Mouse (Mus musculus) brown adipose tissue, adult 24 weeks (tissue): ENCODE results near the gene Mmp15. TPM values are rescaled to one million over a fixed set of nuclear protein-coding genes. Genes with fewer than 3 reads are reported as not detected.

ENCODE experiments used
- H3K27ac ChIP-seq: fragments of 200-500 bp; replicated peaks from 2 replicates; pipeline ENCODE4 v1.5.1; 2012; ENCODE audit warnings: low read depth, mild to moderate bottlenecking, low read length
- H3K4me1 ChIP-seq: fragments of 200-500 bp; 2 replicates; pipeline ENCODE4 v1.6.1; 2012; ENCODE audit warnings: low read length, mixed read lengths; ENCODE audit not compliant: control insufficient read depth, insufficient read depth, insufficient read length
- H3K4me3 ChIP-seq: fragments of 200-500 bp; 2 replicates; pipeline ENCODE4 v1.5.1; 2012; ENCODE audit warnings: low read depth, mild to moderate bottlenecking, low read length, moderate library complexity; ENCODE audit not compliant: insufficient read depth
- polyA plus RNA-seq: library from polyadenylated mRNA; stranded (reverse); fragments of >200 nt; gene quantifications from 2 replicates; pipeline ENCODE4 v1.2.4, GENCODE M21; 2012; ENCODE audit not compliant: missing spikeins, insufficient read depth, insufficient read length

Mmp15 gene
- 6.1 and 6.5 TPM in 2 replicates for polyA plus RNA-seq

DNA sequence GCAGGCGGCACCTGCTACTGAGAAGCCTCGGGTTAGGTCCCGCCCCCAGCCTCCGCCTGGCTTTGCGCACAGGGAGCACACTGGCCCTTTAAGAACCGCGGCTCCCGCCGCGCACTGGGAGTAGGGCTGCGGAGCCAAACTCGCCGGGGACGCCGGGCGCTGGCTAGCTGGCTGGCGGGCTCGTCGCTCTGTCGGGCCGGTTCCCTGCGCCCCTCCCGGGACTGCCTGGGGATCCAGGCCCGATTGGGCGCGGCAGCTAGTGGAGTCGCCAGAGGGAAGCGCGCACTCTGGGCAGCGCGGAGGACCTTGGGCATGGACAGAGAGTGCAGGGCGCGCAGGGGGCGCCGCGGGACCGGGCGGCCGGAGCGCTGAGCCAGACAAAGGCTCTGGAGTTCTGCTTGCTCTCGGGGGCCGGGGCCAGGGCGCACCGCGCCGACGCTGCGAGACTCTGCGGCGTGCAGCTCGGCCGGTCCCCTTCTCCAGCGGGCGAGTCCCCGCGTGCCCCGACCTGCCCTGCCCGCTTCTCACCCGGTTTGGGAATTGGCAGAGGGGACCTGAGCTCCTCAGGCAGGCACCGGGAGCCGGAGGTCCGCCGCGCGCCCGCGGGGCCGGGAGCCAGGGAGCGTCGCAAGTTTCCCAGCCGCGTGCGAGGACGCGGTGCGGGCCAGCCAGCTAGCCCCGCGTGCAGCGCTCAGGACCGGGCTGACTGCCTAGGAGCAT, at the start of gene Mmp15:
TSS of gene Mmp15 (plus strand) at position 118 of the 720 bp plus-strand sequence.
- Histone ChIP-seq H3K4me1 (peaks cover 26% of the 10 kb centered on the region), H3K4me3 (peak within 1 kb of the TSS; percentile 85), H3K27ac (peak within 1 kb of the TSS; percentile 80)

DNA sequence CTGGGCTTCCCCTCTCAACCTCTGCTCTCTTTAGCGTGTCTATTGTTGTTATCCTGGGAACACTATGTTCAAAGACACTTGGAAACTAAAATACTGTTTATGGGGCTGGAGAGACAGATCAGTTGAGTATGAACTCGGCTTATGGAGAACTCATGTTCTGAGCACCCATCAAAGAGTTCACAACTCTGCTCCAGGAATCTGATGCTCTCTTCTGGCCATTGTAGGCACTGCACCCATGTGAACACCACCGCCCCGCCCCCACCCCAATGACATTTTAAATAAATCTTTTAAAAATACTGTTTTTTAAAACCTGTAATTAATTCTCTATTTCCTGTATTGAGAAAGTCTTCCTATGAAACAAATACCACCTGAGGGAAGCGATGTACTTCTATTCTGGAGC, 49.7 kb upstream of the Mmp15 start:
- H3K4me1 ChIP-seq, result no peaks in the 10 kb centered on the region
- no peak overlapping the region for H3K27ac ChIP-seq
- no peak overlapping the region for H3K4me3 ChIP-seq

DNA sequence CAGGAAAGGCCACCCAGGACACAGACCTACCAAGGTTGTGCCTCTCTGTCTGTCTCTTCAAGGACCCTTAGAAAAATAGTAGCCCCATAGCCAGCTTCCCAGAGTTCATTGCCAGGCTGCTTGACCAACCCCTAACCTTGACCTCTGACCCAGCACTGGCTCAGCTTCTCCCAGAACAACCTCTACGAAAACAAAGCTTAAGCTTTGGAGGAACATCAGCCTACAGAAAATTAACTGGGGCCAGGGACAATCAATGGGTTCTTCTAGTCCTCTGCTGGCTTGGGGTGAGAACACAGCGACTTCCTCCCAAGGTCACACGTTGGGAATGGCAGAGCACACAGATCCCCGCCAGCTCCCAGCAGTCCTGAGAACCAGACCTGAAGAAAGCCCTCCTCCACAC, 46.5 kb upstream of the Mmp15 start:
- Histone ChIP-seq H3K27ac (no peak overlapping the region), H3K4me1 (no peaks in the 10 kb centered on the region), H3K4me3 (no peak overlapping the region)

DNA sequence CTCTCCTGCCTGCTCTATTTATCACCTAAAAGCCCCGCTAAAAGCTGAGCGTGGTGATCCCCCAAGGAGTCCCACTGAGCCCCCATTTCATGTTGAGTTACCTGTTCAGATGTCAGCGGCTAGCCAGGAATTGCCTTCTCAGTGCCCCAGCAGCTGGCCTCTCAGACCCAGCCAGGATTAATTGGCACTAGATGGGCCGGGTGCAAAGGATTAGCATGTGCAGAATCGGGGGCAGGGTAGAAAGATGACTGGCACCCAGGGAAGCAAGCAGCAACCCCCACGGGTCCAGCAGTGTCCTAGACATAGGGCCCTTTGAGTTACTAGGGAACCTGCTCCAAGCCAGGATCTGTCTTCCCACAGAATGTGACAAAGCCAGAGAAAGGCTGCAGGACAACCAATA, 45.6 kb upstream of the Mmp15 start, which contains the start of gene Cngb1:
TSS of gene Cngb1 (minus strand) at position 155 of the 400 bp plus-strand sequence.
- no peak within 1 kb of the TSS for H3K4me3 ChIP-seq
- no peak within 1 kb of the TSS for H3K27ac ChIP-seq
- H3K4me1 ChIP-seq, result no peaks in the 10 kb centered on the region

DNA sequence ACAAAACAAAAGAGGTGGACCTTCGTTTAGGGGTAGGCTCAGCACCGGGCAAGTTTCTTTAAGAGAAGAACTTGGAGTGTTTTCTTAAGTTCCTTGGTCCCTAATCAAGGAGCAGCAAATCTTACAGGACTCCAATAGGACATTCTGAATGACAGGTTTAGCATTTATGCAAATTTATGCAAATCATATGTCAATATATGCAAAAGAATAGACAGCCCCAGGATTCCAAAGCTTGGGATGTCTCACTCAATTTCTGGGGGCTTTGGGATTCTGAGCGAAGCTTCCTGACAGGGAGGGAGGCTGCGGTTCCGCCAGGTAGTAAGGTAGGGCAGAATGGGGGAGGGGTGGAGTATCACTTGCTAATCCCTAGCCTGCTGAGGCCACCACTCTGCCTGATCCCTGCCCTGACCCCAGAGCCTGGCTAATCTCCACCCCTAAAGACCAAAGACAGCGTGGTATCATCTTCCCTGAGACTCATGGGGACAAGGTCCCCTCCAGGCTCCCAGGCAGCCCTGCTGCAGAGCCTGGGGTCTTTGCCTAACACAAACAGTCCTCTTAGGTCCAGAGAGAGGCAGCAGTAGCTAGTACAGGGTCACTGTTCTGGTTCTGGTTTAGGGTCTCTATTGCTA, 41.6 kb upstream of the Mmp15 start, which contains the start of gene Tepp:
TSS of gene Tepp (plus strand) at position 225 of the 629 bp plus-strand sequence.
- Histone ChIP-seq H3K4me3 (no peak within 1 kb of the TSS), H3K27ac (no peak within 1 kb of the TSS), H3K4me1 (no peaks in the 10 kb centered on the region)

DNA sequence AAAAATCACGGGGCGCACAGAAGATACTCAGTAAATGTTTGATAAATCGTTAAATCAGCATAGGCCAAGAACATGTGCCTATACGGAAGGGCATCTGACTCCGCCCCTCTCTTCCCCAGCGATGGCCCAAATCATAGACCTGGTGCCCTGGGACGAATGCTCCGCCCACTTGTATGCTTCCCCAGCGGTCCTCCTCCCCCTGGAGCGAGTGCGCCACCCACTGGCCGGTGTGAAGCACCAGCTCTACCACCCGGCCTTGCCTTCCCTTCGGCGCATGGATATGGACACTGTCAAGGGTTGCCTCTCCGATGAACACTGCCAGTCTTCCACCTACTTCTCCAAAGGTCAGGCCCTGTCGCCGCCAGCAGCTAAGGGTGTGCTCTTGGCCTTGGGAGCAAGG, 39.2 kb upstream of the Mmp15 start:
- no peak overlapping the region for H3K27ac ChIP-seq
- no peaks in the 10 kb centered on the region for H3K4me1 ChIP-seq
- H3K4me3 ChIP-seq, result no peak overlapping the region

DNA sequence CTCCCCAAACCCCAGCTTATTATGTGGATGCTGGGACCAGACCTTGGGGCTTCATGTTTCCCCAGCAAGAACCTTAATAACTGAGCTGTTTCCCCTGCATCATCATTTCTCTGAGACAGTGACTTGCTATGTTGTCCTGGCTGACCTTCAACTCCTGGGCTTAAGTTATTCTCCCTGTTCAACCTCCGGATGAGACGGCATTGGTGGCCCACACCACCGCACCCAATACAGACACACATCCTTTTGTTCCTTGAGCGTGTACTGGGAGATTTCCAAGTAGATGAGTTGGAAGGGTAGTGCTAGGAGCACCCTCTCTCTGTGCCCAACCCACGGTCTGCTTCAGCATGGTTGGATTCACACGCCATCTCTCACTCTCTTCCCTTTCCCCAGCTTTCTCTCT, 38.2 kb upstream of the Mmp15 start:
- Histone ChIP-seq H3K27ac (no peak overlapping the region), H3K4me1 (no peaks in the 10 kb centered on the region), H3K4me3 (no peak overlapping the region)

DNA sequence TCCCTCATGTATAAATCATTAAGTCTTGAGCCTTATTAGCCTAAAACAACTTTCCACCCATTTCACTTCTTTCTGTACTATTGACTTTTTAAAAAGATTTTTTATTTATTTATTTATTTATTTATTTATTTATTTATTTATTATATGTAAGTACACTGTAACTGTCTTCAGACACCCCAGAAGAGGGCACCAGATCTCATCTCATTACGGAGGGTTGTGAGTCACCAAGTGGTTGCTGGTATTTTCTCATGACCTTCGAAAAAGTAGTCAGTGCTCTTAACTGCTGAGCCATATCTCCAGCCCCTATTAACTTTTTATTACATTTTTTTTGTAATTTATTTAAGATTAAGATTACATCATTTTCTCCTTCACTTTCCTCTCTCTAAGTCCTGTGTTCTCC, 37.4 kb upstream of the Mmp15 start:
- H3K4me3 ChIP-seq, result no peak overlapping the region
- no peaks in the 10 kb centered on the region for H3K4me1 ChIP-seq
- no peak overlapping the region for H3K27ac ChIP-seq

DNA sequence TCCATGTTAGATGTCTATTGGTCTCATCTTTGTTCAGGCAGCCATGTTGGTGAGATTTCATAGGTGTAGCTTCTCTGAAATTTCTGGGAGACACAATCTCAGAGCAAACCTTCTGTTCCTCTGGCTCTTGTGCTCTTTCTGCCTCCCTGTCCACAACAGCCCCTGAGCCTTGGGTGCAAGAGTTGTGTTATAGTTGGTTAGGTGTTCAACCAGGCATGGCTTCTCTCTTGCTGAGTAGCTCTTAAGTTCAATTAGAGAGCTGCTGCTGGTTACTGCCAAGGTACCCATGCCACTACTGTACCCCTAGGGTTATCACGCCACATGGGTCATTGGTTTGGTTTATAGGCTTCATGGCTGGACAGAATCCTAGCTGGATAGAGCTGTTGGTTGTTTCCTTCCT, 36.7 kb upstream of the Mmp15 start:
- no peak overlapping the region for H3K4me3 ChIP-seq

DNA sequence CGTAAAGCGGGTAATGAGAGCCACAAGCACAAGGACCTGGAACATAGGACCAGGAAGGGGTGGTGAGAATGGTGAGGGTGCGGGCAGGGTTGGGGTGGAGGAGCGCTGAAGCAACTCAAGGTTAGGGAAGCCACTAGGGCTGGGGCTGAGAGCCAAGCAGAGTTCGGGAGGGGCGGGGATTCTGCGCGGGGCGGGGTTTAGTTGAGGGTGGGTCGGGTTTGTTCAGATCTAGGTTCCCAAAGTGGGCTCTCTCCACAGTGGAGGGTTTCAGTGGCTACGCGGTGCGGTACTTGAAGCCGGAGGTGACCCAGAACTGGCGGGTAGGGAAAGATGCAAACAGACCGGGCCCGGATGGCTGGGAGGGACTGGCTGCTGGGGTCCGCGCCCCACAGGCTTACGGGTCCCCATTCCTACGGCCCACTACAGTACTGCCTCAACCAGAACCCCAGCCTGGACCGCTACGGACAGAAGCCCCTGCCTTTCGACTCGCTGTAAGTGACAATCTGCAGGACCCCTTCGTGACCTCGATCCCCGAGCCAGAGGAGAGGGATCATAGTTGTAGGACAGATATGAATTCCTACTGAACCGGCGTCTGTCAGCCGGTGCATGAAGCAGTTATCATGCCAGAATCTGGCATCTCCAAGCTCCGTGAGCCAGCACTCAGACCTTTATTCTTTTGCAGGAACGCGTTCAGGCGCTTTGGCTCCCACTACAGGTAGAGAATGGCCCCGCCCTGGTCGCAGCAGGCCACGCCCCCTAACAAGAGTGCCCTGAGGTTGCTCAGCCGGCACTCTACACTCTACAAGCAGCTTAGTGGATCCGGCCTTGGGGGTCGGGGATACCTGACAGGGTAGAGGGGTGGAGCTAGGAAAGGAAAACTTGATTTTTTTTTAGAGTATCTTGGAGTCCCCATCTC, 31.6 kb upstream of the Mmp15 start:
- Histone ChIP-seq H3K27ac (no peak overlapping the region), H3K4me1 (no peaks in the 10 kb centered on the region)

More for the DNA sequence above, 36.7 kb upstream of the Mmp15 start:
- Histone ChIP-seq H3K4me1 (no peaks in the 10 kb centered on the region), H3K27ac (no peak overlapping the region)

DNA sequence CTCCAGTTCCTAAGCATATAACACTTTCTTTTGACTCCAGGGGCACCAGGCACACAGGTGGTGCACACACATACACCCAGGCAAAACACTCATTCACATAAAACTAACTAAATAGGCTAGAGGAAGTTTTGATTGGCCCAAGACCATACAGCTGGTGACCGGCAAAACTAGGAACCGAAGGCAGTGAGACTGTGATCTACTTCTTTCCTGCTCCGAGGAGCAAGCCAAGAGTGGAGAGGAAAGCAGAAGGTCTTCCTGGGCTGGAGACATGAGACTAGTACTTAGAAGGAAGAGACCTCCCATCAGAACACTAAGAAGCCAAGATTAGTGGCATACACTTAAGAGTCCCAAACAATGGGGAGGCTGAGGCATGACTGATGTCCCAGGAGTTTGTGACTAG, 28.9 kb upstream of the Mmp15 start:
- H3K4me1 ChIP-seq, result peaks cover 8% of the 10 kb centered on the region; the same call in 1 of the 2 replicates
- H3K27ac ChIP-seq, result no peak overlapping the region

More for the DNA sequence above, 31.6 kb upstream of the Mmp15 start:
- peak overlapping the region; percentile 35 for H3K4me3 ChIP-seq

DNA sequence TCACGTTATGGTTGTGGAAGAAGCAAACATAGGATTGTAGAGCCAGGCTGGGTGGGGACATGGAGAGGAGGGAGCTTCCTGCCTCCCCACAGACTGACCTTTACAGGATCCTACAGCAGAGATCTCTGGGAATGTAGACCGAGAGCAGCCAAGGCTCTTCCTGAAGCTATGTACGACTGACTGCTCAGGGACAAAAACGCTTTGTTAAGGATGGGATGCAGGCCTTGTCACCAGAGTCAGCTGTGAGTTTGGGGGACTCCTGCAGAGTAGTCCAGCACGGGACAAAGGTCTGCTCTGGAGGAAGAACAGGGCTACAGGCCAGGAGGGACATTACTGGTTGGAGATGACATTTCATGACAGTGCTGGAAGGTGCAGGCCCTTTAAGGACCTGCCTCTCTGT, 27.4 kb upstream of the Mmp15 start:
- no peak overlapping the region for H3K27ac ChIP-seq
- H3K4me3 ChIP-seq, result no peak overlapping the region
- H3K4me1 ChIP-seq, result peaks cover 8% of the 10 kb centered on the region; the same call in 1 of the 2 replicates

More for the DNA sequence above, 28.9 kb upstream of the Mmp15 start:
- H3K4me3 ChIP-seq, result no peak overlapping the region

DNA sequence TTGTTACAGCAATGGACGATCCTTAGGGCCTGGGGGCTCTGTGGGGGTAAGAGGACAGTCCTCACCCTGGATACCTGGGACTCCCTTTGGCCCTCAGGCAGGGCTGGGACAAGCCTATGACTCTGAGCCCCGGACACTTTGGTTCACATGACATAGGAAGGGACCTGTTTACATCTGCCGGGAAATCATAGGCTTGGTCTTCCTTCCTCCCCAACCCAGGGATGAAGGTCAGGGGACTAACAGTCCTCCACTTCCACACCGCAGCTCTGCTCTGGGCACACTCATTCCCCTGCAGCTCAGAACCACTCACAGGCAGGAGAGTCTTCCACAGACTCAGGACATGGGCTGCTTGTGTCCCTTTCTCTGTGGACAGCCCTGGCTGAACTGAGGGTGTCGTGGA, 25.2 kb upstream of the Mmp15 start:
- H3K27ac ChIP-seq, result no peak overlapping the region
- H3K4me1 ChIP-seq, result peaks cover 8% of the 10 kb centered on the region
- no peak overlapping the region for H3K4me3 ChIP-seq

DNA sequence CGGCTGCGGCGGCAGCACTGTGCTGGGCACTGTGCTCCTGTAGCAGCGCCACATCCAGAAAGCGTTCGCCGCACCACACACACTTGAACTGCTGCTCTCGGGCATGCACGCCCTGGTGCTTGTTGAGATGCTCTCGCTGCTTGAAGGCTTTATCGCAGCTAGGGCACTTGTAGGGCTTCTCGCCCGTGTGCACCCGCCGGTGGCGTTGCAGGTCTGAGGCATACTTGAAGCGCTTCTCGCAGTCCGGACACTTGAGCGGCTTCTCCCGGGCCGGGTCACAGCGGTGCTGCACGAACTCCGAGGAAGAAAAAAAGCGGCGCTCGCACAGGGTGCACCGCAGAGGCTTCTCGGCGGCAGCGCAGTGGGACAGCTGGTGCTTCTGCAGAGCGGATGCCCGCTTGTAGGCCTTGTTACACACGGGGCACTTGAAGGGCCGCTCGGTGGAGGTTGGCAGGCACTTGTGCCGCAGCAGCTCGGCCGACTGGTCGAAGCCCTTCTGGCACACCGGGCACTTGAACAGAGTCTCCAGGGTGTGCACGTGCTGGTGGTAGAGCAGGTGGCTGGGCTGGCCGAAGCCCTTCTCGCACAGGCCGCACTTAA, 24.1 kb upstream of the Mmp15 start:
- Histone ChIP-seq H3K4me1 (peaks cover 8% of the 10 kb centered on the region), H3K27ac (no peak overlapping the region), H3K4me3 (no peak overlapping the region)

DNA sequence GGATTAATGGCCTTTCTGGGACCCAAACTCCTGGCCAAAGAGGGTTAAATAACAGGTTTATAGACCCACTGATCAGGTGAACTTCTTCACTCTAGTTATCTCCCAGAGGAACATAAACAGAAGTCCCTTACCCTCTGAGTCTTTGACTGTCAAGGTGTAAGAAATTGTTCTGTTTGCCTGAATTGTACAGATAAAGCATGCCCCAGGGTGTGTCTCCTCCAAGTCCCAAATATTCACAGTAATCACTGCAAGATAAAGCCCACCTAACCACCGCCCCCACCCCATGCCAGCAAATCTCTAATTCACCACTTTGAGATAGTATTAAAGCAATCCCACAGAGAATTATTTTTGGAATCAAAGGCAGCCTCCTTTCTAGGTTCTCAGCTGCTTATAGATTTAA, 21.7 kb upstream of the Mmp15 start:
- H3K4me1 ChIP-seq, result peaks cover 8% of the 10 kb centered on the region
- peak overlapping the region; percentile 100; the same call in 1 of the 2 replicates for H3K4me3 ChIP-seq
- no peak overlapping the region for H3K27ac ChIP-seq
